Mouse (Mus musculus): ENCODE data around the gene Sh3pxd2b. TPM values are rescaled to one million over a fixed set of nuclear protein-coding genes. Genes with fewer than 3 reads are reported as not detected.
A peak's percentile ranks its signal among the peaks of the same experiment; 100 is the strongest.

Sh3pxd2b gene
- polyA plus RNA-seq, 1 experiment from 2014 or later: 20.0 TPM

GRCm38 (mm10) chr11:32363188-32363587 lies 15.6 kb downstream of the Sh3pxd2b start:
- H3K9me3 ChIP-seq (ENCODE audit: control insufficient read depth, low read length): no peaks in the 10 kb centered on the region
- no peaks in the 10 kb centered on the region; the same call in 1 of the 2 replicates for H3K36me3 ChIP-seq (ENCODE audit: control insufficient read depth, insufficient read depth, low read length)
- 70% methylated on average over 3 of the region's 3 CpGs for WGBS
- H3K4me2 ChIP-seq (ENCODE audit: low read length): no peak overlapping the region
- DNase-seq (ENCODE audit: low spot score) (no peak), ATAC-seq (replicated peaks; ENCODE audit: low FRiP score, low TSS enrichment, low read depth) (peak; percentile 16; the same call in 1 of the 2 replicates)
- H3K27me3 ChIP-seq (replicated peaks; ENCODE audit: control insufficient read depth, insufficient read depth, low read length): no peaks in the 10 kb centered on the region
- no peak overlapping the region for H3K4me3 ChIP-seq (ENCODE audit: low read depth, low read length)
- no peak overlapping the region for H3K27ac ChIP-seq (ENCODE audit: low read depth)
- peaks cover 27% of the 10 kb centered on the region for H3K4me1 ChIP-seq (replicated peaks; ENCODE audit: control insufficient read depth, insufficient read depth, low read length)
- H3K9ac ChIP-seq (ENCODE audit: low read length): no peak overlapping the region

GRCm38 (mm10) chr11:32363610-32364220 lies 16.1 kb downstream of the Sh3pxd2b start:
- Histone ChIP-seq H3K27me3 (replicated peaks; ENCODE audit: control insufficient read depth, insufficient read depth, low read length) (no peaks in the 10 kb centered on the region), H3K9me3 (ENCODE audit: control insufficient read depth, low read length) (no peaks in the 10 kb centered on the region), H3K4me1 (replicated peaks; ENCODE audit: control insufficient read depth, insufficient read depth, low read length) (peaks cover 24% of the 10 kb centered on the region), H3K4me2 (ENCODE audit: low read length) (no peak overlapping the region), H3K36me3 (ENCODE audit: control insufficient read depth, insufficient read depth, low read length) (no peaks in the 10 kb centered on the region; the same call in 1 of the 2 replicates), H3K27ac (ENCODE audit: low read depth) (no peak overlapping the region), H3K9ac (ENCODE audit: low read length) (no peak overlapping the region), H3K4me3 (ENCODE audit: low read depth, low read length) (no peak overlapping the region)
- ATAC-seq (replicated peaks; ENCODE audit: low FRiP score, low TSS enrichment, low read depth) (peak; percentile 32; the same call in 1 of the 2 replicates), DNase-seq (ENCODE audit: low spot score) (no peak)
- WGBS: 50% methylated on average over 3 of the region's 3 CpGs

- ATAC-seq (replicated peaks; ENCODE audit: low FRiP score, low TSS enrichment, low read depth) (no peak), DNase-seq (ENCODE audit: low spot score) (no peak)
- no peak overlapping the region for H3K4me3 ChIP-seq (ENCODE audit: low read depth, low read length)
- no peaks in the 10 kb centered on the region for H3K9me3 ChIP-seq (ENCODE audit: control insufficient read depth, low read length)
- H3K9ac ChIP-seq (ENCODE audit: low read length): no peak overlapping the region
- H3K27ac ChIP-seq (ENCODE audit: low read depth): no peak overlapping the region
- H3K36me3 ChIP-seq (ENCODE audit: control insufficient read depth, insufficient read depth, low read length): no peaks in the 10 kb centered on the region; the same call in 1 of the 2 replicates
- 59% methylated on average over 7 of the region's 7 CpGs for WGBS
- no peak overlapping the region for H3K4me2 ChIP-seq (ENCODE audit: low read length)
- H3K27me3 ChIP-seq (replicated peaks; ENCODE audit: control insufficient read depth, insufficient read depth, low read length): no peaks in the 10 kb centered on the region
- peaks cover 24% of the 10 kb centered on the region for H3K4me1 ChIP-seq (replicated peaks; ENCODE audit: control insufficient read depth, insufficient read depth, low read length)
These were observed 16.8 kb downstream of the Sh3pxd2b start for GRCm38 (mm10) chr11:32364375-32364774.

DNA sequence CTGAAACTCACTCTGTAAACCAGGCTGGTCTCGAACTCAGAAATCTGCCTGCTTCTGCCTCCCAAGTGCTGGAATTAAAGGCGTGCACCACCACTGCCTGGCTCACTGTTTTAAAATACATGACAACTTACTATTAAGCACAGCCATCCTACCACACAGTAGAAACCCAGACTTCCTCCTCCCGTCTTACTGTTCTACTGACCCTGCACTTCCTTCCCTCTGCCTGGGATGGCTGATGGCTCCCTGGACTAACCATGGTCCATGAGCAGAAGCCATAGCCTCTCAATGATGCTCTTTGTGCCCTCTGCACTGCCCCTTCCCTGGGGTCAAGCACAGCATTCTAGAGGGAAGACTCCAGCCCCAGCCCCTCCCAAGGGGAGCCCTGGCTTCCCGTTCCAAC lies 17.9 kb downstream of the Sh3pxd2b start:
- 83% methylated on average over 4 of the region's 4 CpGs for WGBS
- DNase-seq (ENCODE audit: low spot score) (no peak), ATAC-seq (replicated peaks; ENCODE audit: low FRiP score, low TSS enrichment, low read depth) (no peak)
- Histone ChIP-seq H3K27ac (ENCODE audit: low read depth) (no peak overlapping the region), H3K36me3 (ENCODE audit: control insufficient read depth, insufficient read depth, low read length) (no peaks in the 10 kb centered on the region), H3K9me3 (ENCODE audit: control insufficient read depth, low read length) (no peaks in the 10 kb centered on the region), H3K27me3 (replicated peaks; ENCODE audit: control insufficient read depth, insufficient read depth, low read length) (no peaks in the 10 kb centered on the region), H3K4me3 (ENCODE audit: low read depth, low read length) (no peak overlapping the region), H3K4me1 (replicated peaks; ENCODE audit: control insufficient read depth, insufficient read depth, low read length) (peaks cover 24% of the 10 kb centered on the region), H3K9ac (ENCODE audit: low read length) (no peak overlapping the region), H3K4me2 (ENCODE audit: low read length) (no peak overlapping the region)

GRCm38 (mm10) chr11:32367056-32367455 lies 19.4 kb downstream of the Sh3pxd2b start:
- Histone ChIP-seq H3K4me2 (ENCODE audit: low read length) (no peak overlapping the region), H3K27me3 (replicated peaks; ENCODE audit: control insufficient read depth, insufficient read depth, low read length) (no peaks in the 10 kb centered on the region), H3K4me1 (replicated peaks; ENCODE audit: control insufficient read depth, insufficient read depth, low read length) (peaks cover 24% of the 10 kb centered on the region), H3K36me3 (ENCODE audit: control insufficient read depth, insufficient read depth, low read length) (peaks cover 9% of the 10 kb centered on the region; the same call in 1 of the 2 replicates), H3K27ac (ENCODE audit: low read depth) (peak overlapping the region; percentile 14; the same call in 1 of the 2 replicates), H3K9me3 (ENCODE audit: control insufficient read depth, low read length) (no peaks in the 10 kb centered on the region), H3K9ac (ENCODE audit: low read length) (no peak overlapping the region), H3K4me3 (ENCODE audit: low read depth, low read length) (no peak overlapping the region)
- 66% methylated on average over 2 of the region's 2 CpGs for WGBS
- ATAC-seq (replicated peaks; ENCODE audit: low FRiP score, low TSS enrichment, low read depth) (no peak), DNase-seq (ENCODE audit: low spot score) (no peak)

DNA sequence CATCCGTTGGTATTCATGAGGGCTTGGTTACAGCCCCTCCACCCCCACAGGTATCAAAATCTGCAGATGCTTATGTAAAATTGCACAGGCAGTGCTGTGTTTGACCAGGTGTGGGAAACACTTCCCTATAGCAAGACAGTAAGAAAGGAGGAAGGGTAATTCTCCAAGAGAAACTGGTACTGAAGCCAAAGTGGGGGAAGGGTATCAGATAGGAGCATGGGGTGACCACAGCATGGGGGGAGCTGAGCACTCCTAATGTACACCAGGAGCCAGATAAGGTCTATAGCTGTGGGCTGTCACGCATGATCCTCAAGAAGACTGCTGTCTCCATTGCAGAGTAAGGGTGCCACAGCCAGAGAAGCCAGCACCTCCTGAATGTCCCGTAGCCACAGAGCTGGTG lies 21.4 kb downstream of the Sh3pxd2b start:
- H3K27ac ChIP-seq (ENCODE audit: low read depth): no peak overlapping the region
- H3K27me3 ChIP-seq (replicated peaks; ENCODE audit: control insufficient read depth, insufficient read depth, low read length): no peaks in the 10 kb centered on the region
- no peak overlapping the region for H3K4me3 ChIP-seq (ENCODE audit: low read depth, low read length)
- DNase-seq (ENCODE audit: low spot score) (no peak), ATAC-seq (replicated peaks; ENCODE audit: low FRiP score, low TSS enrichment, low read depth) (no peak)
- WGBS: 91% methylated on average over 3 of the region's 3 CpGs
- peaks cover 24% of the 10 kb centered on the region for H3K36me3 ChIP-seq (ENCODE audit: control insufficient read depth, insufficient read depth, low read length)
- no peak overlapping the region for H3K4me2 ChIP-seq (ENCODE audit: low read length)
- H3K9me3 ChIP-seq (ENCODE audit: control insufficient read depth, low read length): no peaks in the 10 kb centered on the region
- no peak overlapping the region for H3K9ac ChIP-seq (ENCODE audit: low read length)
- peaks cover 13% of the 10 kb centered on the region for H3K4me1 ChIP-seq (replicated peaks; ENCODE audit: control insufficient read depth, insufficient read depth, low read length)

DNA sequence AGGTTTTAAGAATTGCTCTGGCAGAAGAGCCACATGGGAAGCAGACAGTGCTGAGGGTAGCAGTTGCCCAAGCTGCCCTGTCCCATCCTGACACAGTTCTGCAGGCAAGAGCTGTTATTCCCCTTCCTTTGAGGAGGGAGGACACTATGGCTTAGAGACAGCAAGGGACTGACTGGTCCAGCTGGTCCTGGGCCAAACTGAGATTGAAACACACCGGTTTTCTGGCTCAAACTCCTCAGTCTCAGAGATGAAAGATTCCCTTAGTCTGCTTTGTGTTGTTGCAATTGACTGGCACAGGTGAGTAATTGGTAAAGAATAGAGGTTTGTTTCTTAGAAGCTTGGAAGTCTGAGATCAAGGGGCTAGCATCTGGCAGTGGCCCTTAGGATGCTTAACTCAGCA lies 23.3 kb downstream of the Sh3pxd2b start:
- H3K4me1 ChIP-seq (replicated peaks; ENCODE audit: control insufficient read depth, insufficient read depth, low read length): peaks cover 2% of the 10 kb centered on the region
- H3K36me3 ChIP-seq (ENCODE audit: control insufficient read depth, insufficient read depth, low read length): peaks cover 30% of the 10 kb centered on the region
- H3K4me3 ChIP-seq (ENCODE audit: low read depth, low read length): no peak overlapping the region
- H3K4me2 ChIP-seq (ENCODE audit: low read length): no peak overlapping the region
- DNase-seq (ENCODE audit: low spot score): no peak
- 79% methylated on average over 1 of the region's 1 CpGs for WGBS
- H3K27me3 ChIP-seq (replicated peaks; ENCODE audit: control insufficient read depth, insufficient read depth, low read length): no peaks in the 10 kb centered on the region
- no peaks in the 10 kb centered on the region for H3K9me3 ChIP-seq (ENCODE audit: control insufficient read depth, low read length)
- H3K27ac ChIP-seq (ENCODE audit: low read depth): no peak overlapping the region
- H3K9ac ChIP-seq (ENCODE audit: low read length): no peak overlapping the region
- no peak for ATAC-seq (replicated peaks; ENCODE audit: low FRiP score, low TSS enrichment, low read depth)

GRCm38 (mm10) chr11:32373266-32374026 lies 25.8 kb downstream of the Sh3pxd2b start:
- Histone ChIP-seq H3K4me3 (ENCODE audit: low read depth, low read length) (no peak overlapping the region), H3K4me2 (ENCODE audit: low read length) (no peak overlapping the region), H3K36me3 (ENCODE audit: control insufficient read depth, insufficient read depth, low read length) (peaks cover 44% of the 10 kb centered on the region), H3K4me1 (replicated peaks; ENCODE audit: control insufficient read depth, insufficient read depth, low read length) (no peaks in the 10 kb centered on the region), H3K27ac (ENCODE audit: low read depth) (no peak overlapping the region), H3K9ac (ENCODE audit: low read length) (no peak overlapping the region), H3K27me3 (replicated peaks; ENCODE audit: control insufficient read depth, insufficient read depth, low read length) (no peaks in the 10 kb centered on the region), H3K9me3 (ENCODE audit: control insufficient read depth, low read length) (no peaks in the 10 kb centered on the region)
- no peak for DNase-seq (ENCODE audit: low spot score)
- ATAC-seq (replicated peaks; ENCODE audit: low FRiP score, low TSS enrichment, low read depth): no peak
- WGBS: 52% methylated on average over 13 of the region's 13 CpGs
